Mouse (Mus musculus) hindbrain, postnatal 0 days (tissue): ENCODE data around the gene Nudt9. TPM values are rescaled to one million over a fixed set of nuclear protein-coding genes. Genes with fewer than 3 reads are reported as not detected.

Experiments
- ATAC-seq: fragments of 200-750 bp; cut with Nextera tagmentation; 2 replicates; pipeline ENCODE4 v1.8.0; 2017; ENCODE audit warnings: mild to moderate bottlenecking, moderate TSS enrichment, moderate library complexity
- DNase-seq: peaks from one replicate; pipeline ENCODE4 v3.0.0-alpha.2; 2015; ENCODE audit warnings: low spot score
- H3K27ac ChIP-seq: fragments of 300-500 bp; sonication (generic); 2 replicates; pipeline ENCODE4 v1.5.1; 2014; ENCODE audit warnings: mild to moderate bottlenecking
- H3K27me3 ChIP-seq: fragments of 300-500 bp; sonication (generic); 2 replicates; pipeline ENCODE4 v1.6.1; 2014; ENCODE audit warnings: low read length, mixed read lengths; ENCODE audit not compliant: insufficient read depth
- H3K36me3 ChIP-seq: fragments of 300-500 bp; sonication (generic); 2 replicates; pipeline ENCODE4 v1.6.1; 2014; ENCODE audit warnings: low read length, mixed read lengths; ENCODE audit not compliant: insufficient read depth
- H3K4me1 ChIP-seq: fragments of 300-500 bp; sonication (generic); 2 replicates; pipeline ENCODE4 v1.6.1; 2014; ENCODE audit warnings: antibody characterized with exemption, low read length, mixed read lengths; ENCODE audit not compliant: insufficient read depth
- H3K4me2 ChIP-seq: fragments of 300-500 bp; sonication (generic); 2 replicates; pipeline ENCODE4 v1.6.1; 2014; ENCODE audit warnings: low read depth, mild to moderate bottlenecking, low read length, moderate library complexity, mixed read lengths
- H3K4me3 ChIP-seq: fragments of 300-500 bp; sonication (generic); 2 replicates; pipeline ENCODE4 v1.5.1; 2014; ENCODE audit warnings: low read length
- H3K9ac ChIP-seq: fragments of 300-500 bp; sonication (generic); replicated peaks from 2 replicates; pipeline ENCODE4 v1.6.1; 2014; ENCODE audit warnings: mild to moderate bottlenecking, low read length, moderate library complexity, mixed read lengths
- H3K9me3 ChIP-seq: fragments of 300-500 bp; sonication (generic); 2 replicates; pipeline ENCODE4 v1.6.1; 2016; ENCODE audit warnings: low read length, mixed read lengths
- CTCF ChIP-seq: IDR thresholded peaks from 2 replicates; pipeline ENCODE4 v1.5.1; 2016; ENCODE audit warnings: antibody characterized with exemption, control low read depth, low read depth
- WGBS: fragments of 180-500 bp; shearing (Covaris S2); extraction: QIAGEN DNeasy Blood & Tissue Kit; methylation state at CpG from one replicate; pipeline ENCODE4 v1.1.7; 2014; 5-methylcytosine and 5-hydroxymethylcytosine counted together
- polyA plus RNA-seq: library from polyadenylated mRNA; unstranded; fragments of >200 nt; fragmentation: Nextera tagmentation; extraction: Ambion mirVana; gene quantifications from 2 replicates; pipeline ENCODE4 v1.2.1, GENCODE M21; 2015
- total RNA-seq: library from RNA; depleted of rRNA; stranded (reverse); fragments of >200 nt; gene quantifications from 2 replicates; pipeline ENCODE4 v1.2.3, GENCODE M21; 2014

The Nudt9 gene
- total and polyA plus RNA-seq, 2 experiments from 2014 or later: 54.9 to 72.6 TPM

- H3K9ac ChIP-seq: no peak overlapping the region
- H3K36me3 ChIP-seq: peaks cover 4% of the 10 kb centered on the region; the same call in 1 of the 2 replicates
- DNase-seq: peak; percentile 8
- H3K4me2 ChIP-seq: no peak overlapping the region
- ATAC-seq: no peak
- H3K4me3 ChIP-seq: no peak overlapping the region
- 0 out of 2 replicates have a peak overlapping the region, but pooled peaks have one; percentile 29 for H3K27ac ChIP-seq
- H3K9me3 ChIP-seq: no peaks in the 10 kb centered on the region
- TF ChIP-seq CTCF: no peak
- no peaks in the 10 kb centered on the region for H3K4me1 ChIP-seq
- WGBS: 81% methylated on average over 16 of the region's 16 CpGs
- H3K27me3 ChIP-seq: no peaks in the 10 kb centered on the region
These were observed 50.2 kb downstream of the Nudt9 start for GRCm38 (mm10) chr5:104096078-104096938.

GRCm38 (mm10) chr5:104101678-104102531 is 55.8 kb downstream of the Nudt9 start:
- Histone ChIP-seq H3K27ac (peak overlapping the region; percentile 71), H3K4me3 (no peak overlapping the region), H3K9ac (no peak overlapping the region), H3K4me1 (no peaks in the 10 kb centered on the region), H3K36me3 (no peaks in the 10 kb centered on the region), H3K27me3 (no peaks in the 10 kb centered on the region), H3K4me2 (no peak overlapping the region), H3K9me3 (no peaks in the 10 kb centered on the region)
- no peak for TF ChIP-seq CTCF
- 16% methylated on average over 10 of the region's 10 CpGs for WGBS
- DNase-seq: peak; percentile 75
- ATAC-seq: peak; percentile 73

GRCm38 (mm10) chr5:104103171-104103570 is 57.1 kb downstream of the Nudt9 start:
- DNase-seq (no peak), ATAC-seq (no peak)
- no peaks in the 10 kb centered on the region for H3K9me3 ChIP-seq
- H3K36me3 ChIP-seq: no peaks in the 10 kb centered on the region
- peaks cover under 1% of the 10 kb centered on the region; the same call in 1 of the 2 replicates for H3K4me1 ChIP-seq
- H3K9ac ChIP-seq: no peak overlapping the region
- H3K27me3 ChIP-seq: no peaks in the 10 kb centered on the region
- WGBS: 66% methylated on average over 4 of the region's 4 CpGs
- no peak overlapping the region for H3K4me2 ChIP-seq
- no peak for TF ChIP-seq CTCF
- peak overlapping the region; percentile 71 for H3K27ac ChIP-seq
- H3K4me3 ChIP-seq: no peak overlapping the region

- no peak overlapping the region for H3K27ac ChIP-seq
- DNase-seq (peak; percentile 24), ATAC-seq (no peak)
- no peak overlapping the region for H3K4me2 ChIP-seq
- no peak overlapping the region for H3K9ac ChIP-seq
- peaks cover 9% of the 10 kb centered on the region for H3K4me1 ChIP-seq
- H3K4me3 ChIP-seq: no peak overlapping the region
- no peaks in the 10 kb centered on the region for H3K9me3 ChIP-seq
- H3K27me3 ChIP-seq: no peaks in the 10 kb centered on the region
- WGBS: 56% methylated on average over 2 of the region's 2 CpGs
- no peak for TF ChIP-seq CTCF
- no peaks in the 10 kb centered on the region for H3K36me3 ChIP-seq
These were observed 58.0 kb downstream of the Nudt9 start for GRCm38 (mm10) chr5:104104111-104104510.

GRCm38 (mm10) chr5:104108127-104108875 is 62.2 kb downstream of the Nudt9 start:
- Histone ChIP-seq H3K4me2 (peak overlapping the region; percentile 51), H3K27ac (peak overlapping the region; percentile 91), H3K9ac (peak overlapping the region; percentile 55; the same call in 1 of the 2 replicates), H3K27me3 (no peaks in the 10 kb centered on the region), H3K4me3 (peak overlapping the region; percentile 15; the same call in 1 of the 2 replicates), H3K4me1 (peaks cover 24% of the 10 kb centered on the region), H3K36me3 (no peaks in the 10 kb centered on the region), H3K9me3 (no peaks in the 10 kb centered on the region)
- TF ChIP-seq CTCF: no peak
- ATAC-seq: peak; percentile 37
- 39% methylated on average over 11 of the region's 11 CpGs for WGBS
- DNase-seq: peak; percentile 74

GRCm38 (mm10) chr5:104108879-104109369 is 62.8 kb downstream of the Nudt9 start:
- H3K27me3 ChIP-seq: no peaks in the 10 kb centered on the region
- H3K4me2 ChIP-seq: peak overlapping the region; percentile 51
- DNase-seq: peak; percentile 85
- 9% methylated on average over 18 of the region's 18 CpGs for WGBS
- peaks cover 31% of the 10 kb centered on the region for H3K4me1 ChIP-seq
- peak overlapping the region; percentile 91 for H3K27ac ChIP-seq
- no peaks in the 10 kb centered on the region for H3K36me3 ChIP-seq
- H3K9ac ChIP-seq: peak overlapping the region; percentile 55
- TF ChIP-seq CTCF: no peak
- H3K9me3 ChIP-seq: no peaks in the 10 kb centered on the region
- H3K4me3 ChIP-seq: peak overlapping the region; percentile 15
- ATAC-seq: peak; percentile 41
